Mouse (Mus musculus) activated CD4-positive, CD25-positive, alpha-beta regulatory T cell, adult 4 months (primary cell): Measurements from ENCODE around the gene Ushbp1. TPM values are rescaled to one million over a fixed set of nuclear protein-coding genes. Genes with fewer than 3 reads are reported as not detected.
A peak's percentile ranks its signal among the peaks of the same experiment; 100 is the strongest.
"Not testable (repeated sequence)": the region's sequence is repeated elsewhere in the genome, so short reads cannot be mapped to it uniquely, and the experiment has no call there.

Experiments used
- ATAC-seq: one replicate; pipeline ENCODE4 v1.8.0; 2017
- polyA plus RNA-seq, 2 experiments: library from polyadenylated mRNA; unstranded; fragments of 100-300 nt; shearing (Covaris generic); gene quantifications; one replicate each; pipeline ENCODE4 v1.2.1; 2017

Gene Ushbp1
- polyA plus RNA-seq, 2 experiments from 2014 or later, result 0.28 TPM; not detected in 1

- ATAC-seq, result no peak
Measured at GRCm38 (mm10) chr8:71369040-71369718, 26.4 kb downstream of the Ushbp1 start.

GRCm38 (mm10) chr8:71368366-71368765, 27.2 kb downstream of the Ushbp1 start:
- no peak for ATAC-seq

- ATAC-seq, result no peak
Measured at GRCm38 (mm10) chr8:71367529-71368176, 27.9 kb downstream of the Ushbp1 start.

GRCm38 (mm10) chr8:71366771-71367528, 28.7 kb downstream of the Ushbp1 start, which contains the start of gene Use1:
Use1 (plus strand) TSS chr8:71366848.
- peak; percentile 70 for ATAC-seq

GRCm38 (mm10) chr8:71358026-71358425, 37.6 kb downstream of the Ushbp1 start:
- ATAC-seq, result no peak

- no peak for ATAC-seq
Measured at GRCm38 (mm10) chr8:71351520-71351919, 44.1 kb downstream of the Ushbp1 start.

GRCm38 (mm10) chr8:71351117-71351516, 44.5 kb downstream of the Ushbp1 start:
- no peak for ATAC-seq

GRCm38 (mm10) chr8:71346581-71346980, 49.0 kb downstream of the Ushbp1 start:
- ATAC-seq, result no peak

GRCm38 (mm10) chr8:71340625-71341024, 55.0 kb downstream of the Ushbp1 start:
- ATAC-seq, result no peak

- not testable (repeated sequence) for ATAC-seq
Measured at GRCm38 (mm10) chr8:71337834-71338233, 57.8 kb downstream of the Ushbp1 start.

Other genes starting within 250 kb of the Ushbp1 start
- gene Myo9b, start 123.1 kb downstream of the Ushbp1 start, polyA plus RNA-seq, result 10 to 100 TPM; 18.3 to 18.5 TPM
- gene Haus8, start 122.9 kb downstream of the Ushbp1 start, polyA plus RNA-seq, result 10 to 100 TPM; 27.3 to 35.0 TPM
- gene Use1, start 29.0 kb downstream of the Ushbp1 start, polyA plus RNA-seq, result 100 to 1,000 TPM; 302 to 322 TPM
- 1 to 10 TPM; 3.7 to 4.9 TPM for gene Ocel1, start 24.5 kb downstream of the Ushbp1 start, polyA plus RNA-seq
- under 1 TPM in 1 of 2 experiments, not detected in 1; 0.45 TPM for gene Nr2f6, start 13.8 kb downstream of the Ushbp1 start, polyA plus RNA-seq
- gene Babam1, start 1.1 kb upstream of the Ushbp1 start, polyA plus RNA-seq, result 10 to 100 TPM; 59.2 to 67.9 TPM
- 1 to 10 TPM; 1.7 to 2.4 TPM for gene Ankle1, start 10.2 kb upstream of the Ushbp1 start, polyA plus RNA-seq
- 10 to 100 TPM; 24.7 to 29.0 TPM for gene Abhd8, start 67.9 kb upstream of the Ushbp1 start, polyA plus RNA-seq
- gene Mrpl34, start 69.2 kb upstream of the Ushbp1 start, polyA plus RNA-seq, result 100 to 1,000 TPM in 1 of 2 experiments, 10 to 100 TPM in 1; 70.3 to 101 TPM
- 10 to 100 TPM; 26.8 to 30.6 TPM for gene Dda1, start 73.4 kb upstream of the Ushbp1 start, polyA plus RNA-seq
- under 1 TPM in 1 of 2 experiments, not detected in 1; 0.24 TPM for gene Ano8, start 90.2 kb upstream of the Ushbp1 start, polyA plus RNA-seq
- 1 to 10 TPM; 3.9 to 5.1 TPM for gene Gtpbp3, start 92.3 kb upstream of the Ushbp1 start, polyA plus RNA-seq
- not detected for gene Plvap, start 116.0 kb upstream of the Ushbp1 start, polyA plus RNA-seq
- gene Ccdc194, start 129.9 kb upstream of the Ushbp1 start, polyA plus RNA-seq, result not detected
- 100 to 1,000 TPM in 1 of 2 experiments, 10 to 100 TPM in 1; 40.2 to 113 TPM for gene Bst2, start 141.7 kb upstream of the Ushbp1 start, polyA plus RNA-seq
- gene Mvb12a, start 147.1 kb upstream of the Ushbp1 start, polyA plus RNA-seq, result 10 to 100 TPM; 59.3 to 71.7 TPM
- 1 to 10 TPM in 1 of 2 experiments, under 1 TPM in 1; 0.99 to 1.7 TPM for gene Tmem221, start 163.1 kb upstream of the Ushbp1 start, polyA plus RNA-seq
- gene Nxnl1, start 170.8 kb upstream of the Ushbp1 start, polyA plus RNA-seq, result under 1 TPM in 1 of 2 experiments, not detected in 1; 0.15 TPM
- gene Slc27a1, start 173.1 kb upstream of the Ushbp1 start, polyA plus RNA-seq, result 1 to 10 TPM; 4.4 to 8.9 TPM
- 10 to 100 TPM; 77.4 to 87.4 TPM for gene Pgls, start 196.4 kb upstream of the Ushbp1 start, polyA plus RNA-seq
- gene Fam129c, start 201.8 kb upstream of the Ushbp1 start, polyA plus RNA-seq, result 1 to 10 TPM; 1.9 to 3.9 TPM
- 10 to 100 TPM; 10.5 to 11.4 TPM for gene Colgalt1, start 215.2 kb upstream of the Ushbp1 start, polyA plus RNA-seq